ENCODE assay signal across 24 mouse cellular contexts in genomic region chr12:118856151-118856550, GRCm38 (mm10). TPM values are rescaled to one million over a fixed set of nuclear protein-coding genes. Genes with fewer than 3 reads are reported as not detected.
A peak's percentile ranks its signal among the peaks of the same experiment; 100 is the strongest.
DNase-seq lines count a peak whose midpoint lies in the region; ATAC-seq and TF ChIP-seq lines count a peak whose summit lies in the region.
"Had no signal": no experiment of that assay in that cellular context is flagged by ENCODE, and none has a peak within 500 bp of the region (broad histone marks: within the 10 kb centered on the region; RNA-seq: fewer than 3 reads in every experiment).

No protein-coding gene starts in this region.

- no peaks in the 10 kb centered on the region; the same call in 1 of the 2 replicates for H3K4me1 ChIP-seq in forebrain, embryonic 11.5 days (replicated peaks; ENCODE audit: control insufficient read depth, insufficient read depth, low read length)
- H3K4me1 ChIP-seq in forebrain, embryonic 16.5 days (replicated peaks; ENCODE audit: control insufficient read depth, insufficient read depth, low read length) = peaks cover 2% of the 10 kb centered on the region; the same call in 1 of the 2 replicates
- peaks cover 14% of the 10 kb centered on the region for H3K4me1 ChIP-seq in midbrain, embryonic 11.5 days (ENCODE audit: control insufficient read depth, insufficient read depth, low read length)
- peaks cover 8% of the 10 kb centered on the region for H3K4me1 ChIP-seq in midbrain, embryonic 13.5 days (replicated peaks)
- H3K4me1 ChIP-seq in embryonic facial prominence, embryonic 14.5 days (ENCODE audit: control insufficient read depth, insufficient read depth, low read length) = 0 out of 2 replicates have a peak, but pooled peaks cover 4% of the 10 kb centered on the region
- H3K4me1 ChIP-seq in lung, adult 2 months (ENCODE audit: control insufficient read depth, insufficient read depth, low read length) = no peaks in the 10 kb centered on the region
- H3K4me1 ChIP-seq: liver, embryonic 12.5 days had no signal

- H3K4me3 ChIP-seq in forebrain, embryonic 11.5 days (ENCODE audit: low read depth, low read length) = no peak overlapping the region
- H3K4me3 ChIP-seq in forebrain, embryonic 16.5 days (replicated peaks; ENCODE audit: low read length) = no peak overlapping the region
- no peak overlapping the region for H3K4me3 ChIP-seq in midbrain, embryonic 11.5 days (ENCODE audit: low read depth, low read length)
- no peak overlapping the region for H3K4me3 ChIP-seq in midbrain, embryonic 13.5 days (replicated peaks)
- H3K4me3 ChIP-seq in embryonic facial prominence, embryonic 14.5 days (ENCODE audit: low read depth, low read length) = no peak overlapping the region
- no peak overlapping the region for H3K4me3 ChIP-seq in lung, adult 2 months (replicated peaks; ENCODE audit: extremely low read depth, low read depth, low read length)
- H3K4me3 ChIP-seq: heart, embryonic 13.5 days; intestine, embryonic 15.5 days; kidney, embryonic 15.5 days; limb, embryonic 12.5 days; liver, embryonic 12.5 days; neural tube, embryonic 12.5 days had no signal

- peak; percentile 77 for DNase-seq in forebrain, embryonic 11.5 days (ENCODE audit: low spot score)
- no peak for DNase-seq in midbrain, embryonic 11.5 days (ENCODE audit: low spot score, missing footprints)
- peak; percentile 35 for DNase-seq in embryonic facial prominence, embryonic 14.5 days (ENCODE audit: low spot score)
- DNase-seq in lung, adult 2 months = no peak
- no peak for DNase-seq in cerebellum, postnatal 25 days
- DNase-seq: cerebellum, adult 8-10 months; heart, adult 11 months; heart, postnatal 36 days; kidney, postnatal 4 days; lung, embryonic 14.5 days; lung, postnatal 36 days; right cerebral cortex, postnatal 14 days; spleen, adult 18-20 months; thymus, postnatal 25 days had no signal

- peak; percentile 59 for ATAC-seq in forebrain, embryonic 11.5 days (replicated peaks; ENCODE audit: low FRiP score)
- ATAC-seq in forebrain, embryonic 16.5 days = no peak
- peak; percentile 12; the same call in 1 of the 2 replicates for ATAC-seq in midbrain, embryonic 11.5 days (ENCODE audit: low FRiP score)
- ATAC-seq in midbrain, embryonic 13.5 days = no peak
- no peak for ATAC-seq in embryonic facial prominence, embryonic 14.5 days (ENCODE audit: low read depth)
- ATAC-seq: CD4-positive, CD25-positive, alpha-beta regulatory T cell, adult 4 months; liver, embryonic 12.5 days had no signal

- H3K27me3 ChIP-seq in forebrain, embryonic 11.5 days (ENCODE audit: control insufficient read depth, insufficient read depth, low read length) = peaks cover 10% of the 10 kb centered on the region; the same call in 1 of the 2 replicates
- peaks cover 15% of the 10 kb centered on the region for H3K27me3 ChIP-seq in forebrain, embryonic 16.5 days (replicated peaks; ENCODE audit: control insufficient read depth, insufficient read depth, low read length)
- H3K27me3 ChIP-seq in midbrain, embryonic 11.5 days (ENCODE audit: control insufficient read depth, insufficient read depth, low read length) = peaks cover 16% of the 10 kb centered on the region
- H3K27me3 ChIP-seq in midbrain, embryonic 13.5 days = peaks cover 50% of the 10 kb centered on the region
- H3K27me3 ChIP-seq in embryonic facial prominence, embryonic 14.5 days (replicated peaks; ENCODE audit: control insufficient read depth, insufficient read depth, low read length) = peaks cover 67% of the 10 kb centered on the region

- 1% methylated on average over 7 of the region's 7 CpGs for WGBS in forebrain, embryonic 11.5 days
- WGBS in forebrain, embryonic 16.5 days = 4% methylated on average over 7 of the region's 7 CpGs
- 1% methylated on average over 7 of the region's 7 CpGs for WGBS in midbrain, embryonic 11.5 days
- WGBS in midbrain, embryonic 13.5 days = 1% methylated on average over 7 of the region's 7 CpGs
- WGBS in embryonic facial prominence, embryonic 14.5 days = 3% methylated on average over 7 of the region's 7 CpGs
- WGBS in lung, adult 2 months = 8% methylated on average over 7 of the region's 7 CpGs

- H3K9ac ChIP-seq in forebrain, embryonic 11.5 days (ENCODE audit: low read length) = no peak overlapping the region
- H3K9ac ChIP-seq in forebrain, embryonic 16.5 days (replicated peaks; ENCODE audit: low read depth, low read length) = no peak overlapping the region
- H3K9ac ChIP-seq in midbrain, embryonic 11.5 days (ENCODE audit: low read length) = no peak overlapping the region
- H3K9ac ChIP-seq in midbrain, embryonic 13.5 days (replicated peaks) = no peak overlapping the region
- H3K9ac ChIP-seq in embryonic facial prominence, embryonic 14.5 days (ENCODE audit: low read depth, low read length) = no peak overlapping the region
- H3K9ac ChIP-seq: heart, embryonic 13.5 days; intestine, embryonic 15.5 days; kidney, embryonic 15.5 days; limb, embryonic 12.5 days; liver, embryonic 12.5 days; lung, embryonic 14.5 days; neural tube, embryonic 12.5 days had no signal

- no peak overlapping the region for H3K27ac ChIP-seq in forebrain, embryonic 11.5 days (ENCODE audit: low read depth, low read length)
- no peak overlapping the region for H3K27ac ChIP-seq in forebrain, embryonic 16.5 days (ENCODE audit: low read length)
- H3K27ac ChIP-seq in midbrain, embryonic 11.5 days (ENCODE audit: low read depth, low read length) = no peak overlapping the region
- H3K27ac ChIP-seq in midbrain, embryonic 13.5 days = no peak overlapping the region
- no peak overlapping the region for H3K27ac ChIP-seq in embryonic facial prominence, embryonic 14.5 days (replicated peaks; ENCODE audit: low read depth, low read length)
- H3K27ac ChIP-seq: heart, embryonic 13.5 days; intestine, embryonic 15.5 days; kidney, embryonic 15.5 days; limb, embryonic 12.5 days; liver, embryonic 12.5 days; neural tube, embryonic 12.5 days had no signal

- H3K4me2 ChIP-seq in forebrain, embryonic 11.5 days (ENCODE audit: low read depth, low read length, severe bottlenecking) = 0 out of 2 replicates have a peak overlapping the region, but pooled peaks have one; percentile 2
- no peak overlapping the region for H3K4me2 ChIP-seq in forebrain, embryonic 16.5 days (ENCODE audit: low read length)
- H3K4me2 ChIP-seq in midbrain, embryonic 11.5 days = no peak overlapping the region
- H3K4me2 ChIP-seq in midbrain, embryonic 13.5 days (replicated peaks) = no peak overlapping the region
- H3K4me2 ChIP-seq in embryonic facial prominence, embryonic 14.5 days (ENCODE audit: low read depth, low read length) = no peak overlapping the region
- H3K4me2 ChIP-seq: heart, embryonic 13.5 days; intestine, embryonic 15.5 days; kidney, embryonic 15.5 days; limb, embryonic 12.5 days; liver, embryonic 12.5 days; lung, embryonic 14.5 days; neural tube, embryonic 12.5 days had no signal

- no peaks in the 10 kb centered on the region for H3K36me3 ChIP-seq in forebrain, embryonic 11.5 days (ENCODE audit: control insufficient read depth, insufficient read depth, low read length)
- no peaks in the 10 kb centered on the region for H3K36me3 ChIP-seq in forebrain, embryonic 16.5 days (ENCODE audit: control insufficient read depth, insufficient read depth)
- H3K36me3 ChIP-seq in midbrain, embryonic 11.5 days (ENCODE audit: control insufficient read depth, insufficient read depth, low read length) = no peaks in the 10 kb centered on the region
- no peaks in the 10 kb centered on the region for H3K36me3 ChIP-seq in midbrain, embryonic 13.5 days
- no peaks in the 10 kb centered on the region for H3K36me3 ChIP-seq in embryonic facial prominence, embryonic 14.5 days (ENCODE audit: control insufficient read depth, insufficient read depth, low read length)
- H3K36me3 ChIP-seq: G1E; heart, embryonic 13.5 days; intestine, embryonic 15.5 days; kidney, embryonic 15.5 days; limb, embryonic 12.5 days; liver, embryonic 12.5 days; neural tube, embryonic 12.5 days had no signal

- H3K9me3 ChIP-seq in forebrain, embryonic 11.5 days (ENCODE audit: control insufficient read depth, low read length) = no peaks in the 10 kb centered on the region
- H3K9me3 ChIP-seq in forebrain, embryonic 16.5 days (ENCODE audit: control insufficient read depth, low read length) = no peaks in the 10 kb centered on the region
- H3K9me3 ChIP-seq in midbrain, embryonic 11.5 days (ENCODE audit: control insufficient read depth, low read length) = no peaks in the 10 kb centered on the region
- no peaks in the 10 kb centered on the region for H3K9me3 ChIP-seq in midbrain, embryonic 13.5 days
- no peaks in the 10 kb centered on the region for H3K9me3 ChIP-seq in embryonic facial prominence, embryonic 14.5 days (ENCODE audit: control insufficient read depth, low read length)
- H3K9me3 ChIP-seq: G1E; heart, embryonic 13.5 days; intestine, embryonic 15.5 days; kidney, embryonic 15.5 days; limb, embryonic 12.5 days; liver, embryonic 12.5 days; neural tube, embryonic 12.5 days had no signal

- TF ChIP-seq CTCF in lung, adult 2 months (IDR thresholded peaks at IDR 0.05; ENCODE audit: insufficient read depth, low read length) = no peak

- TF ChIP-seq POLR2A in lung, adult 2 months (IDR thresholded peaks at IDR 0.05; ENCODE audit: borderline replicate concordance, extremely low read depth, low read depth, low read length) = no peak

RNA-seq across cellular contexts. Expression of gene Sp8, which starts 10.0 kb away (rescaled TPM):
- 21.5 and 24.0 TPM in 2 replicates for polyA plus RNA-seq in forebrain, embryonic 11.5 days (2014; fragmentation: Nextera tagmentation; extraction: Ambion mirVana)
- 11.8 and 12.0 TPM in 2 replicates for polyA plus RNA-seq in forebrain, embryonic 16.5 days (2015; fragmentation: Nextera tagmentation; extraction: Ambion mirVana)
- polyA plus RNA-seq in midbrain, embryonic 11.5 days (2014; fragmentation: Nextera tagmentation; extraction: Ambion mirVana) = 8.7 and 9.3 TPM in 2 replicates
- polyA plus RNA-seq in midbrain, embryonic 13.5 days (2015; fragmentation: Nextera tagmentation; extraction: Ambion mirVana) = 5.7 and 6.5 TPM in 2 replicates
- polyA plus RNA-seq in embryonic facial prominence, embryonic 14.5 days (2014; fragmentation: Nextera tagmentation; extraction: Ambion mirVana) = 1.9 and 3.5 TPM in 2 replicates
- not detected in 2 replicates for polyA plus RNA-seq in lung, adult 2 months (2012; rRNA removed)
- polyA plus RNA-seq: CD4-positive, CD25-positive, alpha-beta regulatory T cell, adult 4 months; G1E; heart, embryonic 13.5 days; intestine, embryonic 15.5 days; kidney, embryonic 15.5 days; lung, embryonic 14.5 days had no signal

Comparison
In these comparisons a context has a peak if more than half of its experiments do, and no peak if none do; other contexts are left out.
1. ATAC-seq: peak in forebrain, embryonic 11.5 days (single experiment) and midbrain, embryonic 11.5 days (single experiment); none in forebrain, embryonic 16.5 days (single experiment), midbrain, embryonic 13.5 days (single experiment) and embryonic facial prominence, embryonic 14.5 days (single experiment).
2. DNase-seq: peak in forebrain, embryonic 11.5 days (single experiment) and embryonic facial prominence, embryonic 14.5 days (single experiment); none in midbrain, embryonic 11.5 days (single experiment), lung, adult 2 months (single experiment) and cerebellum, postnatal 25 days (0 of 2).